Mouse (Mus musculus) hindbrain, embryonic 14.5 days (tissue): Measurements from ENCODE around the gene Avpi1. TPM values are rescaled to one million over a fixed set of nuclear protein-coding genes. Genes with fewer than 3 reads are reported as not detected.

Experiments
- ATAC-seq: fragments of 200-750 bp; cut with Nextera tagmentation; 2 replicates; pipeline ENCODE4 v1.8.0; 2017; ENCODE audit warnings: moderate number of reproducible peaks, mild to moderate bottlenecking, moderate TSS enrichment, moderate library complexity; ENCODE audit not compliant: low FRiP score
- DNase-seq: peaks from one replicate; pipeline ENCODE4 v3.0.0-alpha.2; 2015; ENCODE audit warnings: low spot score
- H3K27ac ChIP-seq: fragments of 300-500 bp; sonication (generic); 2 replicates; pipeline ENCODE4 v1.5.1; 2014; ENCODE audit warnings: mild to moderate bottlenecking, moderate library complexity
- H3K27me3 ChIP-seq: fragments of 300-500 bp; sonication (generic); 2 replicates; pipeline ENCODE4 v1.6.1; 2014; ENCODE audit warnings: mild to moderate bottlenecking, low read length, mixed read lengths; ENCODE audit not compliant: control insufficient read depth, insufficient read depth
- H3K36me3 ChIP-seq: fragments of 300-500 bp; sonication (generic); replicated peaks from 2 replicates; pipeline ENCODE4 v1.6.1; 2014; ENCODE audit not compliant: control insufficient read depth, insufficient read depth
- H3K4me1 ChIP-seq: fragments of 300-500 bp; sonication (generic); replicated peaks from 2 replicates; pipeline ENCODE4 v1.6.1; 2014; ENCODE audit warnings: antibody characterized with exemption, low read length, mixed read lengths; ENCODE audit not compliant: control insufficient read depth, insufficient read depth
- H3K4me2 ChIP-seq: fragments of 300-500 bp; sonication (generic); replicated peaks from 2 replicates; pipeline ENCODE4 v1.6.1; 2014; ENCODE audit warnings: mild to moderate bottlenecking, moderate library complexity
- H3K4me3 ChIP-seq: fragments of 300-500 bp; sonication (generic); replicated peaks from 2 replicates; pipeline ENCODE4 v1.5.1; 2014; ENCODE audit warnings: mild to moderate bottlenecking, low read length
- H3K9ac ChIP-seq: fragments of 300-500 bp; sonication (generic); 2 replicates; pipeline ENCODE4 v1.6.1; 2014
- H3K9me3 ChIP-seq: fragments of 300-500 bp; sonication (generic); 2 replicates; pipeline ENCODE4 v1.6.1; 2016; ENCODE audit warnings: low read length; ENCODE audit not compliant: control insufficient read depth
- WGBS: fragments of 180-500 bp; shearing (Covaris S2); extraction: QIAGEN DNeasy Blood & Tissue Kit; methylation state at CpG from one replicate; pipeline ENCODE4 v1.1.7; 2014; 5-methylcytosine and 5-hydroxymethylcytosine counted together
- polyA plus RNA-seq: library from polyadenylated mRNA; unstranded; fragments of >200 nt; fragmentation: Nextera tagmentation; extraction: Ambion mirVana; gene quantifications from 2 replicates; pipeline ENCODE4 v1.2.1, GENCODE M21; 2014

The Avpi1 gene
- polyA plus RNA-seq, 1 experiment from 2014 or later: 7.9 TPM

DNA sequence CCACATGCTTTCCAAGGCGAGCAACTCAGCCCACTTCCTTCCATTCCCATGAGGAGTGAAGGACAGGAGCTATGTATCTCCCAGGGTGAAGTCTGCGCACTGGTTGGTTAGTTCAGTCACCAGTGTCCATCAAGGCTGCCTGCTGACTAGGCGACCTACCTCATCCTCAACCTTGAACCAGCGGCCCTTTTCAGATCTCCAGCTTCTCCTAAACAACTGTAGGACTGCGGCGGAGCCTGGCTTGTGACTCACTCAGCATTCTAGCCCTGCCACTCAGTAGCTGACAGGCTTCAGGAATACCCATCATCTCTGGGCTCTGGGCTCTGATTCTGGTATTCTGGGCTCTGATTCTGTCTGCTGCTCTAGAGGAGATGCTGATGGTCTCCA, 2.6 kb downstream of the Avpi1 start:
- 93% methylated on average over 6 of the region's 6 CpGs for WGBS
- H3K4me3 ChIP-seq: no peak overlapping the region
- H3K27me3 ChIP-seq: no peaks in the 10 kb centered on the region
- H3K36me3 ChIP-seq: peaks cover 36% of the 10 kb centered on the region
- no peaks in the 10 kb centered on the region for H3K9me3 ChIP-seq
- DNase-seq: no peak
- H3K27ac ChIP-seq: no peak overlapping the region
- no peak for ATAC-seq
- no peak overlapping the region for H3K4me2 ChIP-seq
- H3K4me1 ChIP-seq: 0 out of 2 replicates have a peak, but pooled peaks cover 7% of the 10 kb centered on the region
- H3K9ac ChIP-seq: no peak overlapping the region

DNA sequence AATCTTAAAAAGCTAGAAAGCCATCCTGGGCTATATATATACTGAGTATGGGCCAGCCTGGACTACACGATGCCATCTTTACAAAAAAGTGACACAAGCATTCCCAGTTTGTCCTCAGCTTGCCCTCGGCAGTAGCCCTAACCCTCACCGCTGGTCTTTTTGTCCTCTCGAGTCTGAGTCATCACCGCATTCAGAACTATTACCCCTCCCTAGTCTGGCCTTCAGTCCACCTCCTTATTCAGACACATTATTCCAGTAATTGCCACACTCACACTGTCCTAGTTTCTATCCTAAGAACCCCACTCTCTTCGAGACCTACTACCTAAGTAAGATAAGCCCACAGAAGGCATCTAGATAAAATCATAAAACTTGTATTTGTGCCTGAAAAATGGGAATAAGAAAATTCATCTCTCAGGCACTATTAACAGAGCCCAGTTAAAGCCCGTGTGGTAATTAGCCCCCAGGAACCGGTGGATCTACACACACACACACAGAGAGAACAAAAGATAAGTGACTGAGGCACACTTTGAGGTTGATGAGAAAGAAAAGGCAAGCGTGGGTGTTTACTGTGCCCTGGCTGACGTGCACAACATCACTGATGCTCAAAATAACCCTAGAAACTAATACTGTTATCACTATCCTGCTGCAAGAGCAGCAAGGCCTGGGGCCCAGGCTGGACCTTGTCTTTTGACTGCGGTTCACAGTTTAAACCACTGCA, 3.2 kb downstream of the Avpi1 start:
- DNase-seq (no peak), ATAC-seq (no peak)
- 84% methylated on average over 11 of the region's 11 CpGs for WGBS

GRCm38 (mm10) chr19:42124684-42125083, 4.2 kb downstream of the Avpi1 start:
- DNase-seq: no peak
- Histone ChIP-seq H3K4me2 (no peak overlapping the region), H3K9me3 (no peaks in the 10 kb centered on the region), H3K27ac (no peak overlapping the region), H3K36me3 (peaks cover 51% of the 10 kb centered on the region), H3K27me3 (no peaks in the 10 kb centered on the region), H3K4me3 (no peak overlapping the region), H3K9ac (no peak overlapping the region), H3K4me1 (0 out of 2 replicates have a peak, but pooled peaks cover 7% of the 10 kb centered on the region)
- 83% methylated on average over 13 of the region's 13 CpGs for WGBS
- no peak for ATAC-seq

More for the DNA sequence above, 3.2 kb downstream of the Avpi1 start:
- H3K4me3 ChIP-seq: no peak overlapping the region
- H3K4me2 ChIP-seq: no peak overlapping the region
- H3K36me3 ChIP-seq: peaks cover 41% of the 10 kb centered on the region
- 0 out of 2 replicates have a peak, but pooled peaks cover 7% of the 10 kb centered on the region for H3K4me1 ChIP-seq
- no peaks in the 10 kb centered on the region for H3K9me3 ChIP-seq
- H3K27me3 ChIP-seq: no peaks in the 10 kb centered on the region
- H3K9ac ChIP-seq: no peak overlapping the region
- H3K27ac ChIP-seq: no peak overlapping the region

- H3K9ac ChIP-seq: no peak overlapping the region
- DNase-seq (no peak), ATAC-seq (no peak)
- H3K4me1 ChIP-seq: no peaks in the 10 kb centered on the region
- H3K4me3 ChIP-seq: no peak overlapping the region
- no peak overlapping the region for H3K4me2 ChIP-seq
- no peak overlapping the region for H3K27ac ChIP-seq
- WGBS: 92% methylated on average over 8 of the region's 8 CpGs
- no peaks in the 10 kb centered on the region for H3K9me3 ChIP-seq
- peaks cover 89% of the 10 kb centered on the region for H3K36me3 ChIP-seq
- H3K27me3 ChIP-seq: no peaks in the 10 kb centered on the region
These were observed 8.4 kb downstream of the Avpi1 start for GRCm38 (mm10) chr19:42120451-42120850.

DNA sequence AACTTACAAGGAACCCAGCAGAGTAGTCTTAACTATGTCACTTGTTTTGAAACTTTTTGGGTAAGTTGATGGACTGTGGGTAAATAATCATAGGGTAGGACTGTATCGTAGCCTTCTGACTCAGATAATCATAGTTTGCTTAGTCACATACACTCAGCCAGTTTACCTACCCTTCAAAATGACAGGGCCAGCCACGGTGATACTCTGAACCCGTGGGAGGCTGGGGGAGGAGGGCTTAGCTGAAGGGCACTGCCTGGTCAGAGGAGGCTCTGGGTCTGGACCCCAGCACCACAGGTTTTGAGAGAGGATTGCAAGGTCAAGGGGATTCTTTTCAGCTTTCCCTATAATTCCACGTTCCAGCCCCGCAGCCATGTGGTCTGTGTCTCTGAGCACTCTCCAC, 10.3 kb downstream of the Avpi1 start:
- Histone ChIP-seq H3K36me3 (peaks cover 93% of the 10 kb centered on the region), H3K4me1 (no peaks in the 10 kb centered on the region), H3K4me2 (no peak overlapping the region), H3K27me3 (no peaks in the 10 kb centered on the region), H3K4me3 (no peak overlapping the region), H3K9ac (no peak overlapping the region), H3K9me3 (no peaks in the 10 kb centered on the region), H3K27ac (no peak overlapping the region)
- 99% methylated on average over 5 of the region's 5 CpGs for WGBS
- DNase-seq (no peak), ATAC-seq (no peak)

GRCm38 (mm10) chr19:42118142-42118541, 10.7 kb downstream of the Avpi1 start:
- peaks cover 93% of the 10 kb centered on the region for H3K36me3 ChIP-seq
- H3K27me3 ChIP-seq: no peaks in the 10 kb centered on the region
- no peaks in the 10 kb centered on the region for H3K4me1 ChIP-seq
- no peak for ATAC-seq
- 96% methylated on average over 9 of the region's 9 CpGs for WGBS
- H3K4me3 ChIP-seq: no peak overlapping the region
- no peak overlapping the region for H3K27ac ChIP-seq
- no peaks in the 10 kb centered on the region for H3K9me3 ChIP-seq
- H3K4me2 ChIP-seq: no peak overlapping the region
- no peak overlapping the region for H3K9ac ChIP-seq
- DNase-seq: no peak

DNA sequence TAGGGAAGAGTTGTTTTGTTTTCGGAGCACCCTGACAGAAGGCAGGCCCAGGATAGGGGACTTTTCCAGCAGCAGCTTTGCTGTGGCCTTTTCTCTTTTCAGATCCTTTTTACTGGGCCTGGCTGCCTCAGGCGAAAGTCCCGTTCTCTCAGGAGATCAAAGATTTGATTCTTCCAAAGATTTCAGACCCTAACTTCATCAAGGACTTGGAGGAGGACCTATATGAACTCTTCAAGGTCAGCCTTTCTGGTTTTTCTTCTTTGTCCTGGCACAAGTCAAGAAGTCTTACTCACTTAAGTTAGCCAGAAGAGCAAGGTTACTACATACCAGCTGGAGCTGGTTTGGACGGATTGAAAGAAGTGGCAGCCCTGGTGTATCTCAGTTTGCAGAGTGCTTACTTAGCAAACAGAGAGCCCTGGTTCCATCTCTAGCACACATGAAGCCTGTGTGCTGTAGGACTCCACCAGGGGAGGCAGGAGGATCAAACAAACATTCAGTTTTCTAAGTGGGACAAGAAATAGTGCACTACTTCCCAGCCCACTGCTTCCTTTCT, 13.0 kb downstream of the Avpi1 start:
- Histone ChIP-seq H3K9ac (no peak overlapping the region), H3K4me3 (no peak overlapping the region), H3K4me1 (no peaks in the 10 kb centered on the region), H3K27ac (no peak overlapping the region), H3K36me3 (peaks cover 74% of the 10 kb centered on the region), H3K4me2 (no peak overlapping the region), H3K27me3 (no peaks in the 10 kb centered on the region), H3K9me3 (no peaks in the 10 kb centered on the region)
- 92% methylated on average over 4 of the region's 4 CpGs for WGBS
- ATAC-seq (no peak), DNase-seq (no peak)

DNA sequence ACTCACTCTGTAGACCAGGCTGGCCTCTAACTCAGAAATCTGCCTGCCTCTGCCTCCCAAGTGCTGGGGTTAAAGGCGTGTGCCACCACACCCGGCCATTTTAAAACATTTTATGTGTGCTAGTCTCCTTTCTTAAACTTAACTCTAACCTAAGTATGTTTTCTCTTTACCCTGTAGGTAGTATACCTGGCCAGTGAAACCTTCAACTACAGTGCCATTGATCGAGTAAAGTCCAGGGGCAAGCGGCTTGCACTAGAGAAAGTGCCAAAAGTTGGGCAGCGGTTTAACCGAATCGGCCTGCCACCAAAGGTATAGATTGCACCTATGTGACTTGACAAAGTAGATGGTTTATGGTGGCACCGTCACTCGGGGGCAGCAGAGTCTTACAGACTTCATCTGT, 24.2 kb downstream of the Avpi1 start:
- H3K27ac ChIP-seq: no peak overlapping the region
- WGBS: 94% methylated on average over 9 of the region's 9 CpGs
- no peaks in the 10 kb centered on the region for H3K4me1 ChIP-seq
- no peak overlapping the region for H3K9ac ChIP-seq
- no peak overlapping the region for H3K4me3 ChIP-seq
- H3K36me3 ChIP-seq: peaks cover 52% of the 10 kb centered on the region
- no peaks in the 10 kb centered on the region for H3K9me3 ChIP-seq
- no peak overlapping the region for H3K4me2 ChIP-seq
- no peaks in the 10 kb centered on the region for H3K27me3 ChIP-seq
- ATAC-seq (no peak), DNase-seq (no peak)

GRCm38 (mm10) chr19:42099406-42099805, 29.5 kb downstream of the Avpi1 start:
- WGBS: 98% methylated on average over 3 of the region's 3 CpGs

More at GRCm38 (mm10) chr19:42099406-42099805, 29.5 kb downstream of the Avpi1 start:
- no peaks in the 10 kb centered on the region for H3K4me1 ChIP-seq
- H3K9me3 ChIP-seq: no peaks in the 10 kb centered on the region
- no peak overlapping the region for H3K27ac ChIP-seq
- H3K36me3 ChIP-seq: peaks cover 32% of the 10 kb centered on the region
- H3K4me2 ChIP-seq: no peak overlapping the region
- no peak for ATAC-seq
- no peaks in the 10 kb centered on the region for H3K27me3 ChIP-seq
- H3K4me3 ChIP-seq: no peak overlapping the region
- no peak for DNase-seq
- no peak overlapping the region for H3K9ac ChIP-seq
